Mouse (Mus musculus) neutrophil, adult 5-6 weeks (primary cell): Measurements from ENCODE around the gene Lilrb4a. TPM values are rescaled to one million over a fixed set of nuclear protein-coding genes. Genes with fewer than 3 reads are reported as not detected.
"Not testable (repeated sequence)": the region's sequence is repeated elsewhere in the genome, so short reads cannot be mapped to it uniquely, and the experiment has no call there.

Experiments
- ATAC-seq: fragments of 151-379, 151-347 bp; 2 replicates; pipeline ENCODE4 v1.8.0; 2017; ENCODE audit warnings: mild to moderate bottlenecking, moderate TSS enrichment; ENCODE audit not compliant: insufficient number of reproducible peaks, poor library complexity, low FRiP score, severe bottlenecking; ENCODE audit errors: extremely low read depth
- total RNA-seq: library from RNA; stranded (forward); fragments of 200-1000 nt; gene quantifications from 2 replicates; pipeline ENCODE4 v1.2.3, GENCODE M21; 2017

The Lilrb4a gene
- 1,862 and 1,947 TPM in 2 replicates for total RNA-seq

GRCm38 (mm10) chr10:51490691-51491090 is at the start of gene Lilrb4a:
Gene Lilrb4a (plus strand): TSS chr10:51490956.
- ATAC-seq: peak; percentile 90

DNA sequence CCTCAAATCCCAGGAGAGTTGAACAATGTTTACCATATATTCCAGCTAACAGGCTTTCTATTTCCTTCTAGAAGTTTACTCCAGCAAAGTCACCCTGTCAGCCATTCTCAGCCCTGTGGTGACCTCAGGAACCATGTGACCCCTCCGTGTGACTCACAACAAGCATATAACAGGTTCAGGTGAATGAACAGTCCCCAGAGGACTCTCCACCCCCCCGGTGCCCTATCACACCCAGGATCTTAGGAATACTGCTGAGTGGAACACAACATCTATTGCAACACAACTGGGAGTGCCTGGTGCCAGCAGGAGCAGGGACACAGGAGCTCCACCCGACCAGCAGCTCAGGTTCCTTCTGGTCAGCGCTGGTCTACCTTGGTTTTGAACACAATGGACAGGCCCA is 39.1 kb upstream of the Lilrb4a start:
- ATAC-seq: no peak

DNA sequence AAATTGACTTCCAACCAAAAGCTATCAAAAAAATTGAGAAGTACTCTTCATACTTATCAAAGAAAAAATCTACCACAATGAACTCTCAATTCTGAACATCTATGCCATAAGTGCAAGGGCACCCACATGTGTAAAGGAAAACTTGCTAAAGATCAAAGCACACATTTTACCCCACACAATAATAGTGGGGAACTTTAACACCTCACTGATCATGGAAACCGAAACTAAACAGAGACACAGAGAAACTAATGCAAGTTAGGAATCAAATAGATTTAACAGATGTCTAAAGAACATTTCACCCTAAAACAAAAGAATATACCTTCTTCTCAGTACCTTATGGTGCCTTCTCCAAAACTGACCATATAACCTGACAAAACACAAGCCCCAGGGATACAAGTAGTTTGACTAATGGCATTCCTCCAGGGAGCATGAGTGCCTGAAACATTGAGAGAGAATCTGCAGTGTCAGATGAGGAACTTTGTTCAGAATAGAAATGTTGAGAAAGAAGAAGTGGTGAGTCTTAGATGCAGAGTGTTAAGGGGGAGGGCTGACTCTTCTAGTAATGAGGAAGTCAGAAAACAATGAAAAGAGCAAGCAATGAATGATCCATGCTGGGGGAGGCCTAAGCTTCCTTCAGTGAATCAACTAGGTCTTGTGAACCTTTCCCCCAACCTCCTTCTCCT is 37.0 kb upstream of the Lilrb4a start:
- peak; percentile 86 for ATAC-seq

GRCm38 (mm10) chr10:51454365-51454764 is 36.4 kb upstream of the Lilrb4a start:
- ATAC-seq: peak; percentile 68

- peak; percentile 65 for ATAC-seq
These were observed 35.0 kb upstream of the Lilrb4a start for GRCm38 (mm10) chr10:51455762-51456161.

DNA sequence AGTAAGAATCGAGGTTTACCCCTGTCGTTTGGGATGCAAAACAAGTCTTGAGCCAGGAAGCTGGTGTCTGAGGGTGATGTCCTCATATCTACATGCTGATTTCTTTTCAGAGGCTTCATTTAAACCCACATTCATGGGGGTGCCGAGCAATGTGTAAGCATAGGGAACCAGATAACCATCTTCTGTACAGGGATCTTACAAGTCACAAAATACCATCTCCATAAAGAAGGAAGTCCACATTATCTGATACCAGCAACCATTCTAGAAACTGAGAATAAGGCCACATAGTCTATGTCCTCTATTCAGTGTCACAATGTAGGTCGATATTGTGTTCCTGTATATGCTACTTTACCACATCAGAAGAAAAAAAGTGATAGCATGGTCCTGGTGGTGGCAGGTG is 34.4 kb upstream of the Lilrb4a start:
- no peak for ATAC-seq

DNA sequence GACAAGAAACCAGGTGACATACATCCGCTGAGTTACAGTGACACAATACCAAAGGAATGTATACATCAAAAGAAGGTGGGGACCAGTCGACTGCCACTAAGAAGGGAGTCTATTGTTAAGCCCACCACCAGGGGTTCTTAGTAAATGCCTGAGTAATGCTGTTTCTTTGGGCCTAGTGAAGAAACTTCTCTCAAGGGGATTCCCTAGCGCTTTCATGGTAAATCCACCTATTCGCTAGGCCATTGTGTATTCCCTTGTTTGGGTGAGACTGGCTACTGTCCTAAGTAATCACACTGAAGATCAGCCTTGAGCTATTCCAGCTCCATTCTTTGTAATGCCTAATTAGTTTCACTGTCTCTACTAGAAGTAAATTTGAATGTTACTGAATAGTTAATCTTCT is 27.0 kb upstream of the Lilrb4a start:
- ATAC-seq: not testable (repeated sequence)

DNA sequence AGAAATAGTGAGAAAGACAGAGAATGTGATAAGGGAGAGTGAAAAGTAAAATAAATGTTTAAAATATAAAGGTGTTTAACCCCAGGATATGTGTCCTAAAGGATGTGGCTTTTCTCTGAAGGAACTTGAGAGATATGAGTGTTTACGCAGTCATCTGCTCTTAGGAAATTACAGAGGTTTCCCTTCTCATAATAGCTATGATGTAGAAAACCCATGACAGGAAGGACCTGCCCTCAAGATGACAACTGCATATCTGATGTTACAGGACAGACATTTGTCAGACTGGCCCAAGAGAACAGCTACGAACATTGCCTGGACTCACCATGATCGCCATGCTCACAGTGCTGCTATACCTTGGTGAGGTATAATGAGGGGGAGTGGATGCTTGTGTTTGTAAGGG is 10.4 kb upstream of the Lilrb4a start, which contains the start of the genes Gm49339 and Lilr4b:
Gm49339 (plus strand) TSS at position 216 of the 400 bp plus-strand sequence.
Lilr4b (plus strand) TSS at position 236 of the 400 bp plus-strand sequence.
- ATAC-seq: peak; percentile 93

DNA sequence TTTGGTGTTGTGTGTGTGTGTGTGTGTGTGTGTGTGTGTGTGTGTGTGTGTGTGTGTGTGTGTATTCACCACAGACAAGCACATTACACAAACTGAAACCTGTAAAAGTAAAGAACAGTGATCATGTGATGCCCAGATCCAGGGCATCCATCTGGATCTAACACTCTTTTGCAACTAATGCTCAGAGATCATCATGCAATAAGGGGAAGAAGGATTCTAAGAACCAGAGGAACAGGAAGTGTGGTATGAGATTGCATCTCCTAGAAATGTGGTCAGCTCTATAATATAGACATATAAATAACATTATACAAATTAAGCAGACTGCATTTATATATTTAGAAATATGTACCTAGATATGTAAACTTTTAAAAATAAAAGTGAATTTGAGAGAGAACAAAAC is 29.3 kb downstream of the Lilrb4a start:
- ATAC-seq: peak; percentile 41; the same call in 1 of the 2 replicates

- ATAC-seq: no peak
These were observed 30.7 kb downstream of the Lilrb4a start for GRCm38 (mm10) chr10:51521453-51521852.

- ATAC-seq: no peak
These were observed 35.3 kb downstream of the Lilrb4a start for GRCm38 (mm10) chr10:51526090-51526489.

- no peak for ATAC-seq
These were observed 35.9 kb downstream of the Lilrb4a start for GRCm38 (mm10) chr10:51526633-51527032.

- peak; percentile 34; the same call in 1 of the 2 replicates for ATAC-seq
These were observed 38.2 kb downstream of the Lilrb4a start for GRCm38 (mm10) chr10:51528840-51529434.

DNA sequence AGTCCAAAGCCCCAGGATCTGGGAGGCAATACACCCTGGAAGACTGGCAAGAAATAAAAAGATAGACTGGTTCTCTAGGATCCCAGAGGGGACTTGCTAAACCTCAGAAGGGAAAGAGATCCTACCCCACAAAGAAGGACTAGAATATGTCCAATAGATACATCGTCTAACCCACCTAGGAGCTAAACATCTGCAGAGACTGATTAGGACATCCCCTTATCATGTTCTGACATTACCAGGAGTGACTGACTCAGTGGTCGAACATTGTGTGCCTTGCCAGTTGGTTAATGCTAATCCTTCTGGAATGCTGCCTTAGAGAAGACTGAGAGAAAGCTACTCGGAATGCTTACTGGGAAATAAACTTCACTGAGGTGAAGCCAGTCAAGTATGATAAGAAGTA is 38.7 kb downstream of the Lilrb4a start:
- no peak for ATAC-seq

- ATAC-seq: peak; percentile 91
These were observed 40.1 kb downstream of the Lilrb4a start for GRCm38 (mm10) chr10:51530813-51531212.

Other genes starting within 250 kb of the Lilrb4a start
- gene Gm49339, start 10.3 kb upstream of the Lilrb4a start, total RNA-seq: 45.4 and 66.6 TPM in 2 replicates
- 1,031 and 1,160 TPM in 2 replicates for gene Lilr4b, start 10.3 kb upstream of the Lilrb4a start, total RNA-seq
- not detected in 2 replicates for gene Fam162b, start 99.6 kb downstream of the Lilrb4a start, total RNA-seq
- gene Gprc6a, start 140.5 kb downstream of the Lilrb4a start, total RNA-seq: not detected in 2 replicates
- not detected in 2 replicates for gene Rfx6, start 186.8 kb downstream of the Lilrb4a start, total RNA-seq